Mouse (Mus musculus): ENCODE measurements at regions not wholly inside any gene's neighbourhood (a gene's known extent, or its start where the extent isn't known, plus 50 kb on each side); places are given as distances from the start of the nearest gene placed in this dataset.

GRCm38 (mm10) chr14:76281867-76282266 is 132.9 kb upstream of the Tsc22d1 start:
- no peak for ATAC-seq (replicated peaks; ENCODE audit: insufficient number of reproducible peaks, low FRiP score, low TSS enrichment, poor library complexity, severe bottlenecking)

GRCm38 (mm10) chr14:76287768-76288167 is 127.0 kb upstream of the Tsc22d1 start:
- ATAC-seq (replicated peaks; ENCODE audit: insufficient number of reproducible peaks, low FRiP score, low TSS enrichment, poor library complexity, severe bottlenecking) = no peak

- ATAC-seq (replicated peaks; ENCODE audit: insufficient number of reproducible peaks, low FRiP score, low TSS enrichment, poor library complexity, severe bottlenecking) = no peak
Measured at GRCm38 (mm10) chr14:76290401-76291018, 124.3 kb upstream of the Tsc22d1 start.

- ATAC-seq (replicated peaks; ENCODE audit: insufficient number of reproducible peaks, low FRiP score, low TSS enrichment, poor library complexity, severe bottlenecking) = no peak
Measured at GRCm38 (mm10) chr14:76292211-76292610, 122.5 kb upstream of the Tsc22d1 start.

GRCm38 (mm10) chr14:76295411-76296169 is 119.2 kb upstream of the Tsc22d1 start:
- ATAC-seq (replicated peaks; ENCODE audit: insufficient number of reproducible peaks, low FRiP score, low TSS enrichment, poor library complexity, severe bottlenecking) = no peak

GRCm38 (mm10) chr14:76297864-76298263 is 116.9 kb upstream of the Tsc22d1 start:
- no peak for ATAC-seq (replicated peaks; ENCODE audit: insufficient number of reproducible peaks, low FRiP score, low TSS enrichment, poor library complexity, severe bottlenecking)

- no peak for ATAC-seq (replicated peaks; ENCODE audit: insufficient number of reproducible peaks, low FRiP score, low TSS enrichment, poor library complexity, severe bottlenecking)
Measured at GRCm38 (mm10) chr14:76302322-76302991, 112.3 kb upstream of the Tsc22d1 start.

GRCm38 (mm10) chr14:76307603-76308002 is 107.2 kb upstream of the Tsc22d1 start:
- ATAC-seq (replicated peaks; ENCODE audit: insufficient number of reproducible peaks, low FRiP score, low TSS enrichment, poor library complexity, severe bottlenecking) = no peak

- ATAC-seq (replicated peaks; ENCODE audit: insufficient number of reproducible peaks, low FRiP score, low TSS enrichment, poor library complexity, severe bottlenecking) = no peak
Measured at GRCm38 (mm10) chr14:76308188-76308812, 106.5 kb upstream of the Tsc22d1 start.

- ATAC-seq (replicated peaks; ENCODE audit: insufficient number of reproducible peaks, low FRiP score, low TSS enrichment, poor library complexity, severe bottlenecking) = no peak
Measured at GRCm38 (mm10) chr14:76309606-76310005, 105.2 kb upstream of the Tsc22d1 start.

GRCm38 (mm10) chr14:76310278-76310677 is 104.5 kb upstream of the Tsc22d1 start:
- no peak for ATAC-seq (replicated peaks; ENCODE audit: insufficient number of reproducible peaks, low FRiP score, low TSS enrichment, poor library complexity, severe bottlenecking)

- ATAC-seq (replicated peaks; ENCODE audit: insufficient number of reproducible peaks, low FRiP score, low TSS enrichment, poor library complexity, severe bottlenecking) = no peak
Measured at GRCm38 (mm10) chr14:76313424-76314190, 101.2 kb upstream of the Tsc22d1 start.

- ATAC-seq (replicated peaks; ENCODE audit: insufficient number of reproducible peaks, low FRiP score, low TSS enrichment, poor library complexity, severe bottlenecking) = no peak
Measured at GRCm38 (mm10) chr14:76318438-76318837, 96.3 kb upstream of the Tsc22d1 start.

GRCm38 (mm10) chr14:76324246-76324645 is 90.5 kb upstream of the Tsc22d1 start:
- ATAC-seq (replicated peaks; ENCODE audit: insufficient number of reproducible peaks, low FRiP score, low TSS enrichment, poor library complexity, severe bottlenecking) = no peak

- peak; percentile 47; the same call in 1 of the 2 replicates for ATAC-seq (replicated peaks; ENCODE audit: insufficient number of reproducible peaks, low FRiP score, low TSS enrichment, poor library complexity, severe bottlenecking)
Measured at GRCm38 (mm10) chr14:76329983-76330382, 84.8 kb upstream of the Tsc22d1 start.

- no peak for ATAC-seq (replicated peaks; ENCODE audit: insufficient number of reproducible peaks, low FRiP score, low TSS enrichment, poor library complexity, severe bottlenecking)
Measured at GRCm38 (mm10) chr14:76331497-76332335, 83.0 kb upstream of the Tsc22d1 start.

- no peak for ATAC-seq (replicated peaks; ENCODE audit: insufficient number of reproducible peaks, low FRiP score, low TSS enrichment, poor library complexity, severe bottlenecking)
Measured at GRCm38 (mm10) chr14:76332336-76332703, 82.4 kb upstream of the Tsc22d1 start.

- no peak for ATAC-seq (replicated peaks; ENCODE audit: insufficient number of reproducible peaks, low FRiP score, low TSS enrichment, poor library complexity, severe bottlenecking)
Measured at GRCm38 (mm10) chr14:76340789-76341188, 74.0 kb upstream of the Tsc22d1 start.
